Mouse (Mus musculus) liver, embryonic 14.5 days (tissue): ENCODE measurements at regions not wholly inside any gene's neighbourhood (a gene's known extent, or its start where the extent isn't known, plus 50 kb on each side); places are given as distances from the start of the nearest gene placed in this dataset.

Source experiments
- ATAC-seq: fragments of 200-750 bp; cut with Nextera tagmentation; 2 replicates; pipeline ENCODE4 v1.8.0; 2017; ENCODE audit warnings: moderate number of reproducible peaks, mild to moderate bottlenecking, moderate library complexity; ENCODE audit not compliant: insufficient read depth
- DNase-seq, 3 experiments: peaks; one replicate each; pipeline ENCODE4 v3.0.0-alpha.2; 2012 to 2013; ENCODE audit warnings: low read depth in 3 of 3, low spot score in 3 of 3
- H3K27ac ChIP-seq: fragments of 300-500 bp; sonication (generic); 2 replicates; pipeline ENCODE4 v1.5.1; 2014; ENCODE audit warnings: moderate library complexity, mild to moderate bottlenecking, control low read depth, inconsistent platforms
- H3K27me3 ChIP-seq: fragments of 300-500 bp; sonication (generic); 2 replicates; pipeline ENCODE4 v1.6.1; 2014; ENCODE audit warnings: mild to moderate bottlenecking, low read length, moderate library complexity; ENCODE audit not compliant: control insufficient read depth, insufficient read depth
- H3K36me3 ChIP-seq: fragments of 300-500 bp; sonication (generic); replicated peaks from 2 replicates; pipeline ENCODE4 v1.6.1; 2014; ENCODE audit warnings: low read depth; ENCODE audit not compliant: control insufficient read depth, insufficient read depth
- H3K4me1 ChIP-seq, 2 experiments: fragments of 200-500 bp in 1 of 2; fragments of 300-500 bp in 1 of 2; sonication (generic) in 1 of 2; replicated peaks; 2 replicates each; pipeline ENCODE4 v1.6.1; 2012 to 2014; ENCODE audit warnings: antibody characterized with exemption in 1 of 2, inconsistent platforms in 1 of 2, low read length in 1 of 2; ENCODE audit not compliant: control insufficient read depth in 2 of 2, insufficient read depth in 2 of 2
- H3K4me2 ChIP-seq: fragments of 300-500 bp; sonication (generic); 2 replicates; pipeline ENCODE4 v1.6.1; 2014; ENCODE audit warnings: low read depth, mild to moderate bottlenecking, control low read depth, moderate library complexity
- H3K4me3 ChIP-seq, 2 experiments: fragments of 200-500 bp in 1 of 2; fragments of 300-500 bp in 1 of 2; sonication (generic) in 1 of 2; 2 replicates each; pipeline ENCODE4 v1.5.1; 2012 to 2014; ENCODE audit warnings: low read depth in 2 of 2, low read length in 2 of 2, mild to moderate bottlenecking in 2 of 2, control low read depth in 1 of 2, inconsistent platforms in 1 of 2, moderate library complexity in 1 of 2; ENCODE audit not compliant: insufficient read depth in 1 of 2
- H3K9ac ChIP-seq: fragments of 300-500 bp; sonication (generic); replicated peaks from 2 replicates; pipeline ENCODE4 v1.6.1; 2014; ENCODE audit warnings: mild to moderate bottlenecking, control low read depth, moderate library complexity
- H3K9me3 ChIP-seq: fragments of 300-500 bp; sonication (generic); 2 replicates; pipeline ENCODE4 v1.6.1; 2016; ENCODE audit warnings: low read length, mixed read lengths; ENCODE audit not compliant: control insufficient read depth
- CTCF ChIP-seq: IDR thresholded peaks from 2 replicates; pipeline ENCODE4 v1.5.1; 2016; ENCODE audit warnings: antibody characterized with exemption, low read depth, control low read depth
- EP300 ChIP-seq: IDR thresholded peaks from 2 replicates; pipeline ENCODE4 v1.6.1; 2016; ENCODE audit warnings: antibody characterized with exemption, low read depth
- WGBS: fragments of 180-500 bp; shearing (Covaris S2); extraction: QIAGEN DNeasy Blood & Tissue Kit; methylation state at CpG from one replicate; pipeline ENCODE4 v1.1.7; 2014; ENCODE audit not compliant: insufficient replicate concordance; 5-methylcytosine and 5-hydroxymethylcytosine counted together

GRCm38 (mm10) chr4:56178844-56179481 lies 560.9 kb upstream of the Gm26657 start:
- ATAC-seq = no peak
- 59% methylated on average over 9 of the region's 9 CpGs for WGBS
- TF ChIP-seq CTCF = no peak
- no peak for TF ChIP-seq EP300

GRCm38 (mm10) chr4:56161257-56161594 lies 578.6 kb upstream of the Gm26657 start:
- H3K9ac ChIP-seq = no peak overlapping the region
- DNase-seq = no peak
- no peaks in the 10 kb centered on the region for H3K9me3 ChIP-seq
- H3K36me3 ChIP-seq = no peaks in the 10 kb centered on the region
- TF ChIP-seq CTCF (no peak), EP300 (no peak)
- ATAC-seq = no peak
- no peak overlapping the region for H3K27ac ChIP-seq
- no peak overlapping the region for H3K4me2 ChIP-seq
- H3K27me3 ChIP-seq = no peaks in the 10 kb centered on the region
- H3K4me1 ChIP-seq = no peaks in the 10 kb centered on the region
- WGBS = 56% methylated on average over 3 of the region's 3 CpGs
- H3K4me3 ChIP-seq = no peak overlapping the region

More at GRCm38 (mm10) chr4:56178844-56179481, 560.9 kb upstream of the Gm26657 start:
- no peaks in the 10 kb centered on the region for H3K9me3 ChIP-seq
- no peaks in the 10 kb centered on the region for H3K4me1 ChIP-seq
- H3K27me3 ChIP-seq = no peaks in the 10 kb centered on the region
- H3K27ac ChIP-seq = no peak overlapping the region
- H3K9ac ChIP-seq = no peak overlapping the region
- no peak for DNase-seq
- no peak overlapping the region for H3K4me3 ChIP-seq
- H3K36me3 ChIP-seq = no peaks in the 10 kb centered on the region
- no peak overlapping the region for H3K4me2 ChIP-seq

GRCm38 (mm10) chr4:56160551-56161256 lies 579.2 kb upstream of the Gm26657 start:
- TF ChIP-seq EP300 (no peak), CTCF (no peak)
- Histone ChIP-seq H3K4me1 (no peaks in the 10 kb centered on the region), H3K9me3 (no peaks in the 10 kb centered on the region), H3K36me3 (no peaks in the 10 kb centered on the region), H3K4me2 (no peak overlapping the region), H3K9ac (no peak overlapping the region), H3K4me3 (no peak overlapping the region), H3K27ac (no peak overlapping the region), H3K27me3 (no peaks in the 10 kb centered on the region)
- DNase-seq = no peak
- ATAC-seq = no peak
- WGBS = 73% methylated on average over 13 of the region's 13 CpGs

DNA sequence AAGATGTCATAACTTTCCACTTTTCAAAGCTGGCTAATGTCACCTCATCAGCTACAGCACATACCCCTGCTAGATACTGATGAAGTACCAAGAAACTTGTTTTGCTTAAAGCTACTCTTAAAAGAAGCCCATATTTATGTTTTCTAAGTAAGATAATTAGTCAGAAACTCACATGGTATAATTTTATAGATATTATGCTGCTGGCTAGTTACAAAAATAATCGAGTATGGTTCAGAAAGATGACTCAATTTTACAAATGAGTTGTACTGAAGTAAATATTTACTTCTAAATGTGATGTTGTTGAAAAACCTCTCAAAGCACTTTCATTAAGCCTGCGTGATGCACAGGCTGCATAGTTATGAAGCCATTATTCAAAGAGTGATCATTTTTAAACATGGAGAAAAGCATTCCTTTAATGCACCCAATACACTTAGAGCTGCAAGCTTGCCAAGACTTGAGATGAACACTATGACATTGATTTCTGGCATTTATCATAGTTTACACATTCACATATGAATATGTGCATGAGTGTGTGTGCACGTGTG lies 582.3 kb upstream of the Gm26657 start:
- Histone ChIP-seq H3K4me3 (no peak overlapping the region), H3K9me3 (no peaks in the 10 kb centered on the region), H3K4me1 (no peaks in the 10 kb centered on the region), H3K27ac (no peak overlapping the region), H3K4me2 (no peak overlapping the region), H3K27me3 (no peaks in the 10 kb centered on the region), H3K36me3 (no peaks in the 10 kb centered on the region), H3K9ac (no peak overlapping the region)
- no peak for DNase-seq
- ATAC-seq = no peak
- WGBS = 58% methylated on average over 3 of the region's 3 CpGs
- TF ChIP-seq EP300 (no peak), CTCF (no peak)

- no peak for ATAC-seq
- H3K9ac ChIP-seq = no peak overlapping the region
These were observed 589.2 kb upstream of the Gm26657 start for GRCm38 (mm10) chr4:56150716-56151115.

More at GRCm38 (mm10) chr4:56150716-56151115, 589.2 kb upstream of the Gm26657 start:
- Histone ChIP-seq H3K9me3 (no peaks in the 10 kb centered on the region), H3K27ac (no peak overlapping the region), H3K4me1 (no peaks in the 10 kb centered on the region), H3K27me3 (no peaks in the 10 kb centered on the region), H3K4me2 (no peak overlapping the region), H3K36me3 (no peaks in the 10 kb centered on the region), H3K4me3 (no peak overlapping the region)
- DNase-seq = no peak
- TF ChIP-seq EP300 = no peak
- TF ChIP-seq CTCF = no peak
- 72% methylated on average over 1 of the region's 1 CpGs for WGBS
